Mouse (Mus musculus): ENCODE measurements at regions not wholly inside any gene's neighbourhood (a gene's known extent, or its start where the extent isn't known, plus 50 kb on each side); places are given as distances from the start of the nearest gene placed in this dataset.

- no peak for DNase-seq (ENCODE audit: low read depth, low spot score)
These were observed 532.9 kb downstream of the Tshz3 start for GRCm38 (mm10) chr7:37230641-37231347.

- no peak for DNase-seq (ENCODE audit: low read depth, low spot score)
These were observed 532.6 kb downstream of the Zfp536 start for GRCm38 (mm10) chr7:37240832-37241231.

- DNase-seq (ENCODE audit: low read depth, low spot score) = no peak
These were observed 531.7 kb downstream of the Zfp536 start for GRCm38 (mm10) chr7:37241781-37242180.

- DNase-seq (ENCODE audit: low read depth, low spot score) = no peak
These were observed 531.0 kb downstream of the Zfp536 start for GRCm38 (mm10) chr7:37242476-37242875.

GRCm38 (mm10) chr7:37246156-37246555, 527.3 kb downstream of the Zfp536 start:
- no peak for DNase-seq (ENCODE audit: low read depth, low spot score)

- DNase-seq (ENCODE audit: low read depth, low spot score) = no peak
These were observed 519.0 kb downstream of the Zfp536 start for GRCm38 (mm10) chr7:37254431-37254830.

GRCm38 (mm10) chr7:37255840-37256239, 517.6 kb downstream of the Zfp536 start:
- no peak for DNase-seq (ENCODE audit: low read depth, low spot score)

- peak; percentile 16 for DNase-seq (ENCODE audit: low read depth, low spot score)
These were observed 514.1 kb downstream of the Zfp536 start for GRCm38 (mm10) chr7:37259293-37259692.

- no peak for DNase-seq (ENCODE audit: low read depth, low spot score)
These were observed 510.6 kb downstream of the Zfp536 start for GRCm38 (mm10) chr7:37262846-37263245.

GRCm38 (mm10) chr7:37267404-37267803, 506.0 kb downstream of the Zfp536 start:
- peak; percentile 7 for DNase-seq (ENCODE audit: low read depth, low spot score)

- no peak for DNase-seq (ENCODE audit: low read depth, low spot score)
These were observed 502.6 kb downstream of the Zfp536 start for GRCm38 (mm10) chr7:37270841-37271240.

GRCm38 (mm10) chr7:37290018-37290417, 483.4 kb downstream of the Zfp536 start:
- DNase-seq (ENCODE audit: low read depth, low spot score) = no peak

- no peak for DNase-seq (ENCODE audit: low read depth, low spot score)
These were observed 482.9 kb downstream of the Zfp536 start for GRCm38 (mm10) chr7:37290493-37291045.

- no peak for DNase-seq (ENCODE audit: low read depth, low spot score)
These were observed 481.7 kb downstream of the Zfp536 start for GRCm38 (mm10) chr7:37291726-37292125.

- DNase-seq (ENCODE audit: low read depth, low spot score) = no peak
These were observed 480.9 kb downstream of the Zfp536 start for GRCm38 (mm10) chr7:37292554-37292953.

- no peak for DNase-seq (ENCODE audit: low read depth, low spot score)
These were observed 474.6 kb downstream of the Zfp536 start for GRCm38 (mm10) chr7:37298888-37299287.

GRCm38 (mm10) chr7:37305463-37305862, 468.0 kb downstream of the Zfp536 start:
- DNase-seq (ENCODE audit: low read depth, low spot score) = no peak

- peak; percentile 14 for DNase-seq (ENCODE audit: low read depth, low spot score)
These were observed 466.2 kb downstream of the Zfp536 start for GRCm38 (mm10) chr7:37307191-37307590.

- no peak for DNase-seq (ENCODE audit: low read depth, low spot score)
These were observed 448.8 kb downstream of the Zfp536 start for GRCm38 (mm10) chr7:37324653-37325052.

- no peak for DNase-seq (ENCODE audit: low read depth, low spot score)
These were observed 440.0 kb downstream of the Zfp536 start for GRCm38 (mm10) chr7:37333451-37333850.

GRCm38 (mm10) chr7:37335212-37335611, 438.2 kb downstream of the Zfp536 start:
- DNase-seq (ENCODE audit: low read depth, low spot score) = no peak

GRCm38 (mm10) chr7:37336171-37336850, 437.1 kb downstream of the Zfp536 start:
- DNase-seq (ENCODE audit: low read depth, low spot score) = no peak
